In the genomic region with DNA sequence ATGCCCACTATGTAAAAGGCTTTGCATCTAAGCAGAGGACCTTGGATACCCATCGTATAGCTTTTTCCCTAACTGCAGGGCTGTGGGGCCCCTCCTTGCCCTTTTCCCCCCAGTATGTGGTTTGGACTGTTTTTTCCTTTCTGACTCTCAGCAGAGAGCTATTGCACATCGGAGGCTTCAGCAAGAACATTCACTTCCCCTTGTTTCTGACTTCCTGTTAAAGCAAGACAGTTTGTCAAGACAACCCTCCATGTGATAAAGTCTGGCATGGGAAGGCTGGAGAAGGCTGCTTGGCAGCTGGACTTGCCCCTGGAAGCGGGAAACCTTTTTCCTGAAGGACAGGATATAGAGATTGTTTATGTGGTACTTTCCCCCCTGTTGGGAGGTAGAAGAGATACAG, we compare ENCODE assay signal across 8 mouse cellular contexts. TPM values are rescaled to one million over a fixed set of nuclear protein-coding genes. Genes with fewer than 3 reads are reported as not detected.
DNase-seq lines count a peak whose midpoint lies in the region; ATAC-seq lines count a peak whose summit lies in the region.

No protein-coding gene starts in this region.

- 87% methylated on average over 3 of the region's 3 CpGs for whole genome bisulfite sequencing in hindbrain, embryonic 14.5 days

- no peak overlapping the region for H3K4me2 ChIP-seq in hindbrain, embryonic 14.5 days (replicated peaks)

- H3K4me3 ChIP-seq in hindbrain, embryonic 14.5 days (replicated peaks; ENCODE audit: low read length), result no peak overlapping the region

- H3K27ac ChIP-seq in hindbrain, embryonic 14.5 days, result no peak overlapping the region

- no peaks in the 10 kb centered on the region for H3K27me3 ChIP-seq in hindbrain, embryonic 14.5 days (ENCODE audit: control insufficient read depth, insufficient read depth, low read length)

- peaks cover 73% of the 10 kb centered on the region for H3K36me3 ChIP-seq in hindbrain, embryonic 14.5 days (replicated peaks; ENCODE audit: control insufficient read depth, insufficient read depth)

- H3K9ac ChIP-seq in hindbrain, embryonic 14.5 days, result no peak overlapping the region

- DNase-seq in A20 (ENCODE audit: low read depth, low spot score), result peak; percentile 76
- peak; percentile 50 for DNase-seq in MEL-GATA-1-ER (ENCODE audit: extremely low read depth, low read depth)
- peak; percentile 10 for DNase-seq in heart, postnatal 4 days
- peak; percentile 57 for DNase-seq in lung, postnatal 10 days
- DNase-seq in thymus, postnatal 0 days (ENCODE audit: low spot score), result peak; percentile 41
- DNase-seq in hindbrain, embryonic 14.5 days (ENCODE audit: low spot score), result no peak
- no peak for DNase-seq in urinary bladder, postnatal 10 days (ENCODE audit: low spot score)
- no peak for DNase-seq in embryo, embryonic 11 days

- H3K4me1 ChIP-seq in hindbrain, embryonic 14.5 days (replicated peaks; ENCODE audit: control insufficient read depth, insufficient read depth, low read length), result no peaks in the 10 kb centered on the region

- ATAC-seq in hindbrain, embryonic 14.5 days (ENCODE audit: low FRiP score), result no peak

- no peaks in the 10 kb centered on the region for H3K9me3 ChIP-seq in hindbrain, embryonic 14.5 days (ENCODE audit: control insufficient read depth, low read length)

RNA-seq across cellular contexts. Expression of a gene that starts 37.9 kb away (rescaled TPM):
- total RNA-seq in heart, postnatal 4 days (2021), result not detected
- polyA plus RNA-seq in thymus, postnatal 0 days (2015; fragmentation: Nextera tagmentation; extraction: Ambion mirVana), result 0.54 and 0.78 TPM in 2 replicates
- not detected in 2 replicates for polyA plus RNA-seq in hindbrain, embryonic 14.5 days (2014; fragmentation: Nextera tagmentation; extraction: Ambion mirVana)

RNA-seq across cellular contexts. Expression of a gene that starts 37.9 kb away (rescaled TPM):
- total RNA-seq in heart, postnatal 4 days (2021), result 10 to 100 TPM; 21.6 to 21.8 TPM
- polyA plus RNA-seq in thymus, postnatal 0 days (2015; fragmentation: Nextera tagmentation; extraction: Ambion mirVana), result 968 and 1,023 TPM in 2 replicates
- polyA plus RNA-seq in hindbrain, embryonic 14.5 days (2014; fragmentation: Nextera tagmentation; extraction: Ambion mirVana), result 140 and 158 TPM in 2 replicates

RNA-seq across cellular contexts. Expression of a gene that starts 38.3 kb away (rescaled TPM):
- 10 to 100 TPM; 55.6 to 55.8 TPM for total RNA-seq in heart, postnatal 4 days (2021)
- 13.6 and 16.9 TPM in 2 replicates for polyA plus RNA-seq in thymus, postnatal 0 days (2015; fragmentation: Nextera tagmentation; extraction: Ambion mirVana)
- polyA plus RNA-seq in hindbrain, embryonic 14.5 days (2014; fragmentation: Nextera tagmentation; extraction: Ambion mirVana), result 16.5 and 18.7 TPM in 2 replicates

RNA-seq across cellular contexts. Expression of a gene that starts 56.9 kb away (rescaled TPM):
- 10 to 100 TPM; 41.1 to 41.5 TPM for total RNA-seq in heart, postnatal 4 days (2021)
- 10.1 and 11.5 TPM in 2 replicates for polyA plus RNA-seq in thymus, postnatal 0 days (2015; fragmentation: Nextera tagmentation; extraction: Ambion mirVana)
- 5.0 and 5.9 TPM in 2 replicates for polyA plus RNA-seq in hindbrain, embryonic 14.5 days (2014; fragmentation: Nextera tagmentation; extraction: Ambion mirVana)

Comparison
In these comparisons a context has a peak if more than half of its experiments do, and no peak if none do; other contexts are left out.
1. DNase-seq: peak in A20 (single experiment), MEL-GATA-1-ER (single experiment), heart, postnatal 4 days (single experiment), lung, postnatal 10 days (single experiment) and thymus, postnatal 0 days (single experiment); none in hindbrain, embryonic 14.5 days (single experiment), urinary bladder, postnatal 10 days (single experiment) and embryo, embryonic 11 days (single experiment).